Mouse (Mus musculus) stomach, postnatal 0 days (tissue): ENCODE results near the gene Tnfsf11.

Source experiments
- CTCF ChIP-seq: IDR thresholded peaks from 2 replicates; pipeline ENCODE4 v1.5.1; 2016; ENCODE audit warnings: antibody characterized with exemption, low read depth, mild to moderate bottlenecking, moderate library complexity
- EP300 ChIP-seq: optimal IDR thresholded peaks from 2 replicates; pipeline ENCODE3; 2016; ENCODE audit warnings: antibody characterized with exemption

DNA sequence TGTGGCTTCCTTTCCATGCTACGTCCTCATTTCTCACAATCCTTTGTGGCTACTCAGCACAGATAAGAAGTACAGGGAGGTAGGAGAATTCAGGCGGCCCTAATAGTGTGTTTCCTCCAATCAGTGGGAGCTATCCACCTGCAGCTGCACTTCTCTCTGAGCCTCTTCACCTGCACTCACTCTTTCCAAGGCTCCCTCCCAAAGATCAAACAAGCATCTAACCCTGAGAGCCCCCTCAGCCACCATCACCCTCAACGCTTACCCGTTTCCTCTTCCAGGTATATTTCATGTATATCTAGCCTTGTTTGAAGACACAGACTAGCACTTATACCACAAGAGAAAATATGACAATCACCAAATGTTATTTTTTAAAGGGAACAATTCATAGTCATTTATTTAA, 47.5 kb upstream of the Tnfsf11 start:
- TF ChIP-seq EP300 (no peak), CTCF (no peak)
